Mouse (Mus musculus) intestine, postnatal 0 days (tissue): ENCODE data around the gene Tmem45a. TPM values are rescaled to one million over a fixed set of nuclear protein-coding genes. Genes with fewer than 3 reads are reported as not detected.
A peak's percentile ranks its signal among the peaks of the same experiment; 100 is the strongest.
"Not testable (repeated sequence)": the region's sequence is repeated elsewhere in the genome, so short reads cannot be mapped to it uniquely, and the experiment has no call there.

Experiments used
- ATAC-seq: fragments of 200-750 bp; cut with Nextera tagmentation; 2 replicates; pipeline ENCODE4 v1.8.0; 2017; ENCODE audit warnings: mild to moderate bottlenecking, moderate TSS enrichment, moderate library complexity
- H3K27ac ChIP-seq: fragments of 300-500 bp; sonication (generic); 2 replicates; pipeline ENCODE4 v1.5.1; 2014; ENCODE audit warnings: mild to moderate bottlenecking, low read depth, low read length, moderate library complexity
- H3K27me3 ChIP-seq: fragments of 300-500 bp; sonication (generic); replicated peaks from 2 replicates; pipeline ENCODE4 v1.6.1; 2014; ENCODE audit warnings: low read length, mixed read lengths; ENCODE audit not compliant: control insufficient read depth, insufficient read depth
- H3K36me3 ChIP-seq: fragments of 300-500 bp; sonication (generic); 2 replicates; pipeline ENCODE4 v1.6.1; 2014; ENCODE audit warnings: mild to moderate bottlenecking, moderate library complexity; ENCODE audit not compliant: control insufficient read depth, insufficient read depth
- H3K4me1 ChIP-seq: fragments of 300-500 bp; sonication (generic); replicated peaks from 2 replicates; pipeline ENCODE4 v1.6.1; 2014; ENCODE audit warnings: antibody characterized with exemption, low read length, mixed read lengths; ENCODE audit not compliant: control insufficient read depth, insufficient read depth
- H3K4me2 ChIP-seq: fragments of 300-500 bp; sonication (generic); replicated peaks from 2 replicates; pipeline ENCODE4 v1.6.1; 2014; ENCODE audit warnings: low read depth, mild to moderate bottlenecking, moderate library complexity
- H3K4me3 ChIP-seq: fragments of 300-500 bp; sonication (generic); 2 replicates; pipeline ENCODE4 v1.5.1; 2014; ENCODE audit warnings: low read depth, low read length
- H3K9ac ChIP-seq: fragments of 300-500 bp; sonication (generic); 2 replicates; pipeline ENCODE4 v1.6.1; 2014; ENCODE audit warnings: mild to moderate bottlenecking, low read depth, low read length
- H3K9me3 ChIP-seq: fragments of 300-500 bp; sonication (generic); 2 replicates; pipeline ENCODE4 v1.6.1; 2016; ENCODE audit warnings: mixed run types; ENCODE audit not compliant: control insufficient read depth
- CTCF ChIP-seq: sonication (generic); IDR thresholded peaks from 2 replicates; pipeline ENCODE4 v1.5.1; 2016; ENCODE audit warnings: low read depth, mild to moderate bottlenecking, control low read depth, antibody characterized with exemption, moderate library complexity
- WGBS: fragments of 180-500 bp; shearing (Covaris S2); extraction: QIAGEN DNeasy Blood & Tissue Kit; methylation state at CpG from one replicate; pipeline ENCODE4 v1.1.7; 2014; 5-methylcytosine and 5-hydroxymethylcytosine counted together
- polyA plus RNA-seq: library from polyadenylated mRNA; unstranded; fragments of >200 nt; fragmentation: Nextera tagmentation; extraction: Ambion mirVana; gene quantifications from 2 replicates; pipeline ENCODE4 v1.2.1, GENCODE M21; 2015

Gene Tmem45a
- 6.0 and 6.1 TPM in 2 replicates for polyA plus RNA-seq

DNA sequence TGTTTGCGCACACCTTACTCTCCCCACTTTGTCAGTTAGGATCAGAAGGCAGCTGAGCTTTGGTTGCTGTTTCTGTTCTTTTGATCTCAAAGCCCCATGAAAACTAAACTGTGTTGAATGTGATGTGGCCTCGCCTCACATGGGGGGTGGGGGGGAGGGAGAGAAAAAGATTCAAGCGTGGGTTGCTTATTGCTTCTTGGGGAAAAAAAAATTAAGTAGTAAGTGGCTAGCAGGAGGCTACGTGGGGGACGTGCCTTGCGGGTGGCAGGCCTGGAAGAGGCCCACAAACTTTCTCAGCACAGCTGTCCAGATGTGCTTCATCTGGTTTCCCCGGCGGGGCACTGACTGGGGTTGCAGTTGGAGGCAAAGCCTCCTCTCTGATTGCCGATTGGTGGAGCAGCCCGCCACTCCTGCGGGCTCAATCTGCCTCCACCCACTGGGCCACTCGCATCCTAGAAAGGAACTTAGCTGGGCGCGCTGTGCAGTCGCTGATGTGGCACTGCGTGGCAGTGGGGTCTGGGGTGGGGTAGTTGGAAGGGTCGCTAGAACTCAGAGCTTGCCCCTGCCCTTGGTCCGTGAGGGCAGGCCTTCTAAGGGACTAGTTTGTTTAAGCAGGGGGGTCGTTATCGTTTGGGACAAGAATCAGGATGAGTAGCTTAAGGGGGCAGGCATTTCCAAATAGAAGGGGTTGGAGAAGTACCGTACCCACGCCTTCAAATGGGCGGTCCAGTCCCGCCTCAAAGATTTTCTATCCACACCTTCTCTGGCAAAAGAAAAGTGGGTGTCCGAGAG, at the start of gene Tmem45a:
TSS of gene Tmem45a (minus strand) at position 343 of the 792 bp plus-strand sequence.
- Histone ChIP-seq H3K27me3 (no peaks in the 10 kb centered on the region), H3K4me3 (peak within 1 kb of the TSS; percentile 43), H3K9ac (no peak within 1 kb of the TSS), H3K9me3 (no peaks in the 10 kb centered on the region), H3K36me3 (no peaks in the 10 kb centered on the region), H3K4me2 (peak within 1 kb of the TSS; percentile 69), H3K4me1 (no peaks in the 10 kb centered on the region; the same call in 1 of the 2 replicates), H3K27ac (no peak within 1 kb of the TSS)
- no peak for TF ChIP-seq CTCF
- peak; percentile 73 for ATAC-seq
- WGBS: 5% methylated on average over 25 of the region's 25 CpGs

- Histone ChIP-seq H3K9me3 (no peaks in the 10 kb centered on the region), H3K4me1 (no peaks in the 10 kb centered on the region), H3K36me3 (no peaks in the 10 kb centered on the region), H3K4me3 (no peak within 1 kb of the TSS), H3K4me2 (no peak within 1 kb of the TSS), H3K9ac (no peak within 1 kb of the TSS), H3K27ac (no peak within 1 kb of the TSS), H3K27me3 (no peaks in the 10 kb centered on the region)
- WGBS: 51% methylated on average over 3 of the region's 3 CpGs
- no peak for ATAC-seq
- TF ChIP-seq CTCF: no peak
These were observed 42.1 kb upstream of the Tmem45a start, which contains the start of gene Lnp1 for GRCm38 (mm10) chr16:56928023-56928422. Lnp1 (minus strand) TSS chr16:56928061.

GRCm38 (mm10) chr16:56920102-56920657, 34.2 kb upstream of the Tmem45a start:
- no peak overlapping the region for H3K27ac ChIP-seq
- 19% methylated on average over 8 of the region's 8 CpGs for WGBS
- peak; percentile 97 for TF ChIP-seq CTCF
- H3K4me1 ChIP-seq: no peaks in the 10 kb centered on the region
- no peaks in the 10 kb centered on the region for H3K9me3 ChIP-seq
- no peaks in the 10 kb centered on the region for H3K27me3 ChIP-seq
- no peak overlapping the region for H3K4me2 ChIP-seq
- no peak overlapping the region for H3K9ac ChIP-seq
- H3K36me3 ChIP-seq: no peaks in the 10 kb centered on the region
- H3K4me3 ChIP-seq: no peak overlapping the region
- ATAC-seq: peak; percentile 61

DNA sequence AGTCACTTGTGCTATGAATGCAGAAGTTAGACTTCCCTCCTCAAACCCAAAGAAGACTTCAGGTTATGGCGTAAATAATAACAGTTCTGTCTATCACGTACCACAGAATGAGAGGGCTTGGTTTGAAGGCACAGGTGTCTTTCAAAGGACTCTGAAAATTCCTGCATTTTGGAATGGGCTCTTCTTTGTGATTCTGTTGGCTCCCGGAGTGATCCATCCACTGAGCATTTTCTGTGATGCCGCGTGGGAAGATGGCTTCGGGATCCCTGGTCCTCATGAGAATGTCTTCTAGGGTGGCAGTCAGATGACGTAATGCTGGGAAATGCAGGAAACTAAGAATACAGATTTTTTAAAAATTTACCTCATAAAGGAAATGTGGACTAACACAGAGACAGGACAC, 31.3 kb upstream of the Tmem45a start:
- H3K4me3 ChIP-seq: no peak overlapping the region
- no peak overlapping the region for H3K27ac ChIP-seq
- no peak overlapping the region for H3K9ac ChIP-seq
- H3K36me3 ChIP-seq: no peaks in the 10 kb centered on the region
- H3K4me2 ChIP-seq: no peak overlapping the region
- H3K27me3 ChIP-seq: no peaks in the 10 kb centered on the region
- ATAC-seq: no peak
- H3K9me3 ChIP-seq: no peaks in the 10 kb centered on the region
- no peaks in the 10 kb centered on the region for H3K4me1 ChIP-seq
- 90% methylated on average over 7 of the region's 7 CpGs for WGBS
- no peak for TF ChIP-seq CTCF

- no peaks in the 10 kb centered on the region for H3K36me3 ChIP-seq
- H3K27ac ChIP-seq: no peak overlapping the region
- H3K4me3 ChIP-seq: no peak overlapping the region
- TF ChIP-seq CTCF: no peak
- no peak for ATAC-seq
- H3K4me1 ChIP-seq: no peaks in the 10 kb centered on the region
- H3K9ac ChIP-seq: no peak overlapping the region
- no peaks in the 10 kb centered on the region for H3K27me3 ChIP-seq
- WGBS: 44% methylated on average over 5 of the region's 5 CpGs
- H3K9me3 ChIP-seq: no peaks in the 10 kb centered on the region
- no peak overlapping the region for H3K4me2 ChIP-seq
These were observed 23.0 kb upstream of the Tmem45a start for GRCm38 (mm10) chr16:56908986-56909385.

DNA sequence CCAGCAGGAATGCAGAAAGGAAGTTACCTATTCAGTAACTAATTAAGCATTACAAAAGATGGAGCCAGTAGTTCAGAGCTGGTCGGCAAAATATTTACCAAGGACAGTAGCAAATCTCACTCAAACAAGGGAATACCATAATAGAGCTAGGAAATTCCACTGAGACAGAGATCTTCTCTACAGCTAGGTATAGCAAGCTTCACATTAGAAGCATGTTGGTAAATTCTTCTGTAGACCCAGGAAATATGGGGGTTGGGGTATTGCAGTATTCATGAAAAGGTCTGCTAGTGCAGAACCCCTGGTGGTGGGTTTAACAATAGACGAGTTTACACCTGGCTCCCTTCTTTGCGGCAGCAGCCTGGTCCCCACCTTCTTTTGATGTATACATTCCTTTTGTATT, 16.2 kb upstream of the Tmem45a start:
- not testable (repeated sequence) for H3K27me3 ChIP-seq, ATAC-seq, H3K4me2 ChIP-seq, H3K36me3 ChIP-seq, H3K4me3 ChIP-seq, H3K9me3 ChIP-seq, H3K27ac ChIP-seq, H3K4me1 ChIP-seq, H3K9ac ChIP-seq
- WGBS: 57% methylated on average over 3 of the region's 3 CpGs
